Mouse (Mus musculus) left cerebral cortex, postnatal 25 days (tissue): ENCODE measurements around the gene Dcp1b. TPM values are rescaled to one million over a fixed set of nuclear protein-coding genes. Genes with fewer than 3 reads are reported as not detected.

ENCODE experiments used
- DNase-seq, 2 experiments: peaks; one replicate each; pipeline ENCODE4 v3.0.0; 2022; ENCODE audit warnings: low spot score in 2 of 2, mixed read lengths in 1 of 2
- intact Hi-C: fragments of 180-260 bp; cut with DNase I; formaldehyde crosslinking; loops from one replicate; pipeline ENCODE4 v1.15.1; 2025
- total RNA-seq, 2 experiments: library from RNA; stranded (reverse); gene quantifications; 2 replicates each; pipeline ENCODE4 v1.2.3; 2021

The Dcp1b gene
- total RNA-seq, 2 experiments from 2014 or later, result 14.7 to 16.5 TPM

DNA sequence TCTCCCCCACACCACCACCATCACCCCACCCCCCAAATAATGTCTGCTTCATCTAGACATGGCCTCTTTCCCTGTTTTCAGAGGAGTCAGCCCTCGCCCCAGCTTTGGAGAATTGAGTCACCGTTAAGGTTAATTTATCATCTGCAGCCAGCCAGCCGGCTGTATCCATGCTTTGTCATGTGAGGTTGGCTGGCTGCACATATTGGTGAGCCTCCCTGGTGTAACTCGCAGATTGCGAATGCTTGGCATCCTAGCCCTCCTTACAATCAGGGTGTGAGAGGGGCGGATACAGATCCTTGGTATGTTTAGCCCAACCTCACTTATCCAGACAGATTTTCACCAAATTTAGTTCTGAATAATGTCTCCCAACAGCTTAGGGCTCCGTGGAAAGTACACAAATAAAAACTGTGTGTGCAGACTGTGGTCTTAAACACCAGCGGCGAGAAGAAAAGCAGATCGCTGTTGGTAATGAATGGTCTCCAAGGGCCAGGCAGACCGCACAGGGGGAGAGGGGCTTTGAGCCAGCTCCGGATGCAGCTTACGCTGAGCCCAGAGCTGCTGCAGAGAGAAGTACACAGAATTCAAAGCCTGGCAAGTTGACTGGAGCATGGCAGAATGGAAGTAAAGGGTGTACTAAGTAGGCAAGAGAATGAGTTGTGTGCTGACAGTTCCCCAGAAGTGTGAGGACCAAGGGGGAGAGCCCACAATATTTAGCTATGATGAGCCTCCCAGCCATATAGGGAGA, 49.6 kb downstream of the Dcp1b start:
- intact Hi-C loops, result loop anchor here (1.0 to 5.0 kb wide), 2 partner anchors 58 to 106 kb away; partner anchors contain the start of gene Lrtm2
- peak in 1 of 2 experiments; percentile 64 for DNase-seq

DNA sequence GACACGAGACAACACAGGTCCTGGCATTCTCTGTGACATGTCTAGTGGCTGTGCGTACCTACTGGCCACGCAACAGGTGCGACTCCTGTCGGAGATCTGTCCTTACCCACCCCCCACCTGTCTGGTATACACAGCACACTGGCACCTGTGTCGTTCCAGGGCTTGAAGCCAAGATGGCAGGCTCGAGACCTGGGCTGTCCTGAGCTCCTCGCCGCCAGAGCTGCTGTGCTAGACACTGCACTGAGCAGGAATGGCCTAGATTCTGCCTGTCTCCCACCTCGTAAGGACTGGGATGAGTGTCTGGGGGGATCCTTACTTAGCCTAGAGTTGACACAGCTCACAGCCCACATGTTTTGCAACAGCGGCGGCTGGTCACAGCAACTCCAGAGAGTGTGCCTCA, 50.2 kb downstream of the Dcp1b start:
- DNase-seq, result no peak
- intact Hi-C loops, result loop anchor here (1.0 kb wide), 1 partner anchor 105 kb away; the partner anchor contains the start of gene Lrtm2

DNA sequence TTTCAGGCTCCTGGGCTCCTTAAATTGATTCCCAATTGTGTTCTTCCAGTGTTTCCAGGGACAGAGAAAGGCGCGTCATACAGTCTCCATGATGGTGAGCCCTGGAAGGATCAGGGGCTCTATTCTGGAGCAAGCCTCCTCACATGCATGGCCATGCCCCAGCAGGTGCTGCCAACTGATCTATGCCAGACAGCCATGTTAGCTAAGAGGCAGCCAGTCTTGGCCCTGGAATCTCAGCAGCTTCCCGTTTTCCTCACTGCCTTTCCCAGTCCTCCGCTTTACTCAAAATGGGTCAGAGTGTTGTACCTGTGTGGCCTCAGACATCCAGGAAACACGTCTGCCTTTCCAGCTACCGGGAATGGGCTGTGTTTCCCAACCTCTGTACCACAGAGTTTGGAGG, 50.7 kb downstream of the Dcp1b start:
- intact Hi-C loops, result loop anchor here (1.0 kb wide), 1 partner anchor 105 kb away; the partner anchor contains the start of gene Lrtm2
- DNase-seq, result no peak

DNA sequence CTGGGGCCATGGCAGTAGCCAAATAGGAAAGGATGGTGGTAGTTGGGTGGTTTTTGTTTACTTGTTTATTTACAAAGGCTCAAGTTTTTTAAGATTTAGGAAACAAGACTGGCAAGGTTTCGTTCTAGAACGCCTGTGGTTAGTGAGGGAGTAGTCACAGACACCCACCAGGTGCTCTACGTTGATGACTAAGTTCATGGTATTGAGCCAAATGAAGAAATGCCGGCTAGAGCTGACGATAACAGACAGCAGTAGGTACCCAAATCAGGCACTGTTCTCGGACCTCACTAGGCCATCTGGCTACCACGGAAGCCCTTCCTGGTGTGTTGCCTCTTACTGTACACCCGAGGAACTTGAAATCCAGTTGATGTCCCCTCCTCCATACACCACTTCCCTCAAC, 51.9 kb downstream of the Dcp1b start:
- no peak for DNase-seq
- intact Hi-C loops, result no loop called here

DNA sequence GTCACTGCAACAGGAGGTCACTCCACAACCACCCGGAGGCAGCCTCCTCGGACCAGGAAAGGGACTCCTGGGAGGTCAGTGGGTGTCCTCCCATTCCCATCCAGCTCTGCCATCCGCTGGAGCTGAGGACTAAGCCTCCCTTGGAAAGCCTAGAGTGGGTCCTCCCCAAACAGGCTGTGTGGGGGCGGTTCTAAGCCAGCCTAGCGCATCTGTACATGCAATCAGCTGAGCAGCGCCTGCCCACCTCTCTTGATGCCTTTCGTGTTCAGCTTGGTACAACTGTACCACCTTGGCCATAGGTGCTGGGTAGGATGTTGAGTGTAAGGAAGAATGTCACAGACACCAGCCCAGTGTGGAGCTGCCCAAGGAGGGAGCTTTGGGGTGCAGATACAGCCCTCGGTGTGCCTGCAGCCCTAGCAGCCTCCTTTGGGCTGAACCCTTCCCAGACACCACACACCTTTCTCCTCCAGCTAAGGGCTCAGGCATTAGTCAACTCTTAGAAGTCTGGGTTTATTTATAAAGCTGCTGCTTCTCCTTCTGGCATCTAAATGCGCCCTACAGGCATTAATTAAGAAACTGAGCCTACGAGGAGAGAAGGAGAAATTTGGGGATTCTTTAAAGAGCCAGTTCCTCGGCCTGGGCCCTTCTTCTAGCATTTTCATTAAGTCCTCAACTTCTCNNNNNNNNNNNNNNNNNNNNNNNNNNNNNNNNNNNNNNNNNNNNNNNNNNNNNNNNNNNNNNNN, 54.0 kb downstream of the Dcp1b start:
- DNase-seq, result peak in 1 of 2 experiments; percentile 71
- intact Hi-C loops, result no loop called here

DNA sequence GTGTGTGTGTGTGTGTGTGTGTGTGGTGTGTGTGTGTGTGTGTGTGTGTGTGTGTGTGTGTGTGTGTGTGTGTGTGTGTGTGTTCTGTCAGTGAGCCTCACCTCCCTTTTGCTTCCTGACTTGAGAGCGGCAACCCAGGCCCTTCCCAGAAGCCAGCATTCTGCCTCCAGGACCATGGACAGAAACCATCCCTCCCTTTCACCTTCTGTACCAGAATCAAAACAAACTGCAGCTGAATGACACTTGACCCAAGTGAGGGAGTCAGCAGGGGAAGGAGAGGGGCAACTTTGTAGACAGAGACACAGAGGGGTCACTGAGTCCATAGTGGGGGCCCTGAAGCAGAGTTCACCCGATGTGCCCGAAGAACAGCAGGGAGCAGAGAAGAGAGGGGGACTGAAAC, 58.0 kb downstream of the Dcp1b start:
- no peak for DNase-seq
- intact Hi-C loops, result no loop called here

DNA sequence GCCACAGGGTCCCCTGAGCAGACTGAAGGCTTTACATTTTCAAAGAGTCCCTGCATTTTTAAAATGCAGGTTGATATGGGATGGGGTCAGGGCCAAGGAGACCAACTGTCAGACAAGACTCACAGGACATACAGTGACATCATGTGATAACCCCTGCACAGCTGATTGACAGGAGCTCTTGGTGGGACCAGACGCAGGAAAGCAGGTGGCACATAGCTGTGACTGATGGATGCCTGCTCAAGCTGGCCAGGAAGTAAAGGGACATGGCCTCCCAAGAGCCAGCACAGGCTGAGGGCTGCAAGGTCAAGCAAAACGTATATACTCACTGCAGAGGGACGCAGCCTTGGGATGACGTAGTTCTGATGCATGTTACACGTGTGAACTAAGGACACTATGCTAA, 60.4 kb downstream of the Dcp1b start:
- no peak for DNase-seq
- intact Hi-C loops, result no loop called here

DNA sequence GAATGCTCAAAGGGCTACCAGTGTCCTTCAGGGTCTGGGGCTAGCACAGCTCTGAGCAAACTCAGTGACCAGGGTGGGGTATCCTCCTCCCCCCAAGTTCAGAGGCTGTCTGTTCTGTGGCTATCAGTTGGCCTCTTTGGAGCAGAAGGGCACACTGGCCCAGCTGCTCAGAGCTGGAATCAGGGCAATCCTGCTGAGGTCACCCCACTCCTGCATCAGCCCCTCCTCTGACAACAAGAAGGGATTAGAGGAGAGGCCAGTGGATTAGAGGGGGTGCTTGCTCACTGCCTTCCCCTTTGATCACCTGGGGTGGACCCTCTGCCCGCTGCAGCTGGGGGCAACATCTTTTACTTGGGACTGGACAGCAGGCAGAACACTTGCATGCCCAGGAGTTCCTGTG, 61.2 kb downstream of the Dcp1b start, which contains the start of gene Cacna2d4:
TSS of gene Cacna2d4 (plus strand) at position 286 of the 400 bp plus-strand sequence.
- intact Hi-C loops, result no loop called here
- no peak for DNase-seq

DNA sequence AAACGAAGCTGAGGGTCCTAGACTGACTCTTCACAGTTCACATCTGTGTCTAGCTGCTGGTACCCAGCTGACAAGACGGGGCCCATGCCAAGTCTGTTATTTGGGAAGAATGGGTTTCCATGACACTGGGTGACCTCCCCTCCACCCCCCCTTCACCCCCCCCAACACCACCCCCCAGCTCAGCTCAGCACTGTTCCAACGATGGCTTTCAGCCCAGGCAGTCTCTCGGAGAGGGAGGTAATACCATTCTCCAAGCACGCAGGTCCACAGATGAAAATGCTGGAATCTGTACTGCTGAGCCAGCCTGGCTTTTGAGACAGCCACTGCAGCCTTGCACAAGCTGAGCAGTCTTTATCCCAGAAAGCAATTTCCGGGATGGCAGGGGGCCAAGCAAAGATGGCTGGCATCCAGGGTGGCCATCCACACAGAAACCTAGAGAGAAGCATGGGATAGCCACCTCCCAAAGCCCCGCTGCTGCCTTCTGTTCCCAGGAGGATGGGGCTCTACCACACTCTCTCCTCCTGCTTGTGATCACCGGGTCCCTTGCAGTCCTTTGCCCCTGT, 62.5 kb downstream of the Dcp1b start:
- intact Hi-C loops, result no loop called here
- DNase-seq, result peak; percentile 60 to 74

DNA sequence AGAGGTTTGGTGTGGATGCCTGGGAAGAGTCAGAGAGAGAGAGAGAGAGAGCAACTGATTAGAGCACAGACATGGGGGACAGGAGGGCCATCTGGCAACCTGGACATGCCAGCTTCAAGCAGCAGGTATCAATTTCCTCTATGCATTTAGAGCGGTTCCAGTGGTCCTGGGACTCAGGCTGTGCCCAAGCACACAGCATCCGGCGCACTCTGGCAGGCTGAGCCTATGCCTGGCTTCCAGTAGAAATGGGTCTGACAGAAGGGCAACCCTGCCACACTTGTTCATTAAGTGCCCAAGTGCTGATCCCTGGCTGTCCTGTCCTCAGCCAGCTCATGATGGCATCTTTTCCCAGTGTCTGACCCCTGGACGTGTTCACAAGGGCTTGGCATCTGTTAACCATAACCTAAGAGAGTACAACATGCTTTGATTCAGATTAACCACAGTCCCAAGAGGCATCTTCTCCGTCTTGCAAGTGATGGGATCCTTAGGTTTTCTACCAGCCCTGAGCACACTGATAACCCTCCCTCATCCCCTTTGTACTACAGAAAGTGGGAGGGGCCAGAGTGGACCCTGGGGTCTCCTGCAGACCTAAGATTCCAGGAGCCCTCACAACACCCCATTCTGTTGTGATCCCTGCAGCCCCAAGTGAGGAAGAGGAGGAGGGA, 64.4 kb downstream of the Dcp1b start:
- DNase-seq, result no peak
- intact Hi-C loops, result no loop called here

DNA sequence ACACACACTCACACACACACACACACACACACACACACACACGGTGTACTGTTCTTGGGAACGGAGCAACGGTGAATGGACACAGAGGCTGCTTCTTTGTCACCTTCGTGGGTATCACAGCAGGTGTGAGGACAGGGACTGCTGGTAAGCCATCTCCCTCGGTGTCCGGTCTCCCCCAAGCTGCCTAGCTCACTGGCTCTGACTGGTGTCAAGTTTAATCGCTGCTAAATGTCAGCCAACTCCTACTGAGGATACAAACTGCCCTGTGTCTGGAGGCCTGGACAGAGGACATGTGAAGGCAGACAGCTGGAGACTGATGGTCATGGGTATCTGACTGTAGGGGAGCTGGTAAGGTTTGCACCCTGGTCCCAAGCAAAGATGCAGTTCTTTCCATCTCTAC, 65.2 kb downstream of the Dcp1b start:
- intact Hi-C loops, result no loop called here
- DNase-seq, result no peak

DNA sequence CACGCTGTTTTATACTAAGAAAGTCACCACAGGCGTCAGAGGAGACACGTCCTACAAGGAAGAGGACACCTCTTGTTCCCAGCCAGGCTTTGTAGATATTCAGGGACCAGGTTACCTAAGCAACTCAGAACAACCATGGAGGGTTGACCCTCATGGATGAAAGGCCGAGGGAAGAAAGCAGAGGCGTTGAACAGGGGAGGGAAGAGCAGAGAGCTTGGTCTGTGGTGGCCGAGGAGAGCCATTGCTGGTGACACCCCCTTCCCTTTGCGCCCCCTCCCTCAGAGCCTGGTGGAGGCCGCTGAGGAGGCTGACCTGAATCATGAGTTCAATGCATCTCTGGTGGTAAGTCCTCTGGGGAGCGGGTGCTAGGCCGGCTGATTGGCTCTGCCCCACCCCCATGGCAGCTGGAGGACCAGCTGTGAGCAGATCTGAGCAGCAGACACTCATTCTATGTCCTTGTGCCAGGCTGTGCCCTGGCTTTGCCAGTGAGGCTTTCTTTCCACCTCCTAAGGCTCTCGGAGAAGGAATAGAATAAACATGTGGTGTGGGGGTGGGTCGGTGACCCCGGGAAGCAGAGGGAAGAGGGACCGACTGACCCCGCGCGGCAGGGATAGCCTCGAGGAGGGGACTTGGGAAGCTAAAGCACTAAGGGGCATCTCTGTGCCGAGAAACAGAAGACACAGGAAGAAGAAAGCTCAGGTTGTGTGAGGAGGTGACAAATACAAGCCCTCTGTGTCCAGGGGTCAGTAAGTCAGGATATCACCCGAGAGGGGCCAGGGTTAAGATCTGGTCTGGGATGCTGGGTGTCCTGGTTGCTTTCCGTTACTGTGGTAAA, 66.0 kb downstream of the Dcp1b start:
- no peak for DNase-seq
- intact Hi-C loops, result no loop called here

DNA sequence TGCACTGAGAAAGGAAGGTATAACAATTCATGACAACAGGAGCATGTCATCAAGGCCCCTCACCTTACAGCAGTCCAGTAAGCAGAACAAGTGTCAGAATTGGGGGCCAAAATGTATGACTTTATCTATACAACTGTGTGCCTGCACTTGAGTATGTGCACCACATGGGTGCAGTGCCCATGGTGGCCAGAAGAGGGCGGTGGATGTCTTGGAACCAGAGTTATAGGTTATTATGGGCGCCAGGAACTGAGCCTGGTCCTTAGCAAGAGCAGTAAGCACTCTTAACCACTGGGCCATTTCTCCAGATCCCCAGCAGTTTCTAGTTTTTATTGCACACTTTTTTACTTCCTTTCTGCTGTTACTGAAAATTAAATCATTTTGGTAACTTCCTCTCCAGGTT, 71.0 kb downstream of the Dcp1b start:
- intact Hi-C loops, result loop anchor here (5.0 kb wide), 2 partner anchors 66 to 81 kb away; no protein-coding TSS in a partner anchor
- no peak for DNase-seq

DNA sequence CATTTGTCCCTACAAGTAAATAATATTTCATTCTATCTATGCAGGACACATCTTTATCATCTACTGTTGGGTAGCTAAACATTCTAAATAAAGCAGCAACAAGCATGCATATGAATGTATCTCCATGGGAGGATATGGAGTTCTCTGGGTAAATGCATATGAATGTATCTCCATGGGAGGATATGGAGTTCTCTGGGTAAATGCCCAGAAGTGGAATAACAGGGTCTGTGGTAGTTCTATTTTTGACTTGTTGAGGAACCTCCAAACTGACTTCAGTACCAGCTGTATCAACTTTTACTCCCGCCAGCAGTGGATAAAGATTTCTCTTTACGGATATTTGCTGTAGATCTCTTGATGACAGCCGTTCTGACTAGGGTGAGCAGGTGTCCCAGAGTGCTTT, 73.5 kb downstream of the Dcp1b start:
- DNase-seq, result peak in 1 of 2 experiments; percentile 47
- intact Hi-C loops, result loop anchor here (5.0 kb wide), 2 partner anchors 64 to 79 kb away; no protein-coding TSS in a partner anchor

DNA sequence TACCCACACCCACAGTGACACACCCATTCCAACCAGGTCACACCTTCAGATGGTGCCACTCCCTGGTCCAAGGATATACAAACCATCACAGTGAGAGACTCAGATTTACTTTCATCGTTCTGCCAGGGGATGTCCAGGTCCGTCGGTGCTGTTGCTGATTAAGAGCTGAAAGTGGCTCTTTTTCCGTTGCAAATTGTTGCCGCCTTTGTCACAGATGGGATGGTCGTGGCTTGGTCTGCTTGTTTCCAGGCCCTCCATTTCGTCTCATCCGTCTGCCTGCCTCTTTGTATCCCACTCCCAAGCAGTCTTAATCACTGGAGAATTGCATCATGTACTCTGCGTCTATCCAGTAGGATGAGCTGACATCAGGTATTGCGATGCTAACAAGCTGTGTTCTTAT, 74.7 kb downstream of the Dcp1b start:
- intact Hi-C loops, result loop anchor here (5.0 kb wide), 2 partner anchors 63 to 78 kb away; no protein-coding TSS in a partner anchor

DNA sequence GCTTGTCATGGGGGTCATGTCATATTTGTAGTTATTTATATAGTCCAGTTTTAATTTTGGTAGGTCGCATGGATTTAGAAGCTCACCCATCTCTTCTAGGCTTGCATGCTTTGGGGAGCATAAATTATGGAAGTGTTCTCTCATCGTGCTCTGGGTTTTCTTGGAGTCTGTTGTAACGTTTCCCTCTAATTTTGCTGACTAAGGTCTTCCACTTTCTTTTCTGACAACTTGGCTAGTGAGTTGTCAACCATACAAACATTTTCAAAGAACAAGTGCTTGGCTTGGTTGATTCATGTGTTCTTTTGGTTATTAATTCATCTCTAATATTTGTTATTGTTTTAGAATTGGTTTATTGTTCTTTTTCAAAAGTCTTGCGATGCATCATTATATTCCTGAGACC, 76.7 kb downstream of the Dcp1b start:
- intact Hi-C loops, result no loop called here
- DNase-seq, result no peak

More for the DNA sequence above, 74.7 kb downstream of the Dcp1b start:
- no peak for DNase-seq
